Mouse (Mus musculus) limb, embryonic 15.5 days (tissue): ENCODE measurements around the gene Nfkbid. TPM values are rescaled to one million over a fixed set of nuclear protein-coding genes. Genes with fewer than 3 reads are reported as not detected.

Source experiments
- ATAC-seq: fragments of 200-750 bp; cut with Nextera tagmentation; 2 replicates; pipeline ENCODE4 v1.8.0; 2017; ENCODE audit warnings: low read depth, moderate TSS enrichment; ENCODE audit not compliant: insufficient number of reproducible peaks, low FRiP score, low TSS enrichment
- H3K27ac ChIP-seq: fragments of 300-500 bp; sonication (generic); 2 replicates; pipeline ENCODE4 v1.5.1; 2015; ENCODE audit warnings: moderate library complexity, mild to moderate bottlenecking, inconsistent platforms
- H3K27me3 ChIP-seq: fragments of 300-500 bp; sonication (generic); 2 replicates; pipeline ENCODE4 v1.6.1; 2015; ENCODE audit warnings: inconsistent platforms
- H3K36me3 ChIP-seq: fragments of 300-500 bp; sonication (generic); 2 replicates; pipeline ENCODE4 v1.6.1; 2015; ENCODE audit warnings: inconsistent platforms
- H3K4me1 ChIP-seq: fragments of 300-500 bp; sonication (generic); 2 replicates; pipeline ENCODE4 v1.6.1; 2015; ENCODE audit warnings: inconsistent platforms
- H3K4me2 ChIP-seq: fragments of 300-500 bp; sonication (generic); 2 replicates; pipeline ENCODE4 v1.6.1; 2015; ENCODE audit warnings: mild to moderate bottlenecking, inconsistent platforms
- H3K4me3 ChIP-seq: fragments of 300-500 bp; sonication (generic); 2 replicates; pipeline ENCODE4 v1.5.1; 2015; ENCODE audit warnings: mild to moderate bottlenecking, inconsistent platforms
- H3K9ac ChIP-seq: fragments of 300-500 bp; sonication (generic); 2 replicates; pipeline ENCODE4 v1.6.1; 2015; ENCODE audit warnings: inconsistent platforms
- H3K9me3 ChIP-seq: fragments of 300-500 bp; sonication (generic); 2 replicates; pipeline ENCODE4 v1.6.1; 2016; ENCODE audit warnings: inconsistent platforms
- WGBS: fragments of 180-500 bp; shearing (Covaris S2); methylation state at CpG from one replicate; pipeline ENCODE4 v1.1.7; 2015; 5-methylcytosine and 5-hydroxymethylcytosine counted together
- polyA plus RNA-seq: library from polyadenylated mRNA; unstranded; fragments of >200 nt; fragmentation: Nextera tagmentation; extraction: Ambion mirVana; gene quantifications from 2 replicates; pipeline ENCODE4 v1.2.1, GENCODE M21; 2015

Gene Nfkbid
- polyA plus RNA-seq, 1 experiment from 2014 or later, result 2.1 TPM

DNA sequence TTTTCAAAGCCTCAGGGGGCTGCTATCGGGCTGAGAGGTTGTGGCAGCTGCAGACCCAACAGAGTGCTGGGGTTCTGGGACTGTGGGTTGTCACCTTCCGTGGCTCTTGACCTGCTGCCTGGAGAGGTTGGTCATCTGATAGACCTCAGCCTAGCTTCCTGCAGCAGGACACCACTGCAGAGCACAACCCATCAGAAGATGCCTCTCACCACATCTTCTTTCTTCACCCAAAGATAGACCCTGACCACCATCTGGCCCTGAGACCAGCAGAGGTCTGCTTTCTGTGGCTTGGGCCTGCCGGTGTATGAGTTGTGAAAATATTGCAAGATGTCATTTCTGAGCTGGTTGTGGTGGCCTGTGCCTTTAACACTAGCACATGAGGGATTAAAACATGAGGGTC lies 10.5 kb upstream of the Nfkbid start:
- 81% methylated on average over 3 of the region's 3 CpGs for WGBS

GRCm38 (mm10) chr7:30412735-30413147 lies 8.8 kb upstream of the Nfkbid start:
- Histone ChIP-seq H3K9ac (no peak overlapping the region), H3K4me2 (no peak overlapping the region), H3K27ac (no peak overlapping the region), H3K4me3 (no peak overlapping the region), H3K9me3 (no peaks in the 10 kb centered on the region), H3K4me1 (no peaks in the 10 kb centered on the region), H3K36me3 (no peaks in the 10 kb centered on the region), H3K27me3 (no peaks in the 10 kb centered on the region)
- no peak for ATAC-seq
- 47% methylated on average over 4 of the region's 4 CpGs for WGBS

More for the DNA sequence above, 10.5 kb upstream of the Nfkbid start:
- ATAC-seq, result no peak
- Histone ChIP-seq H3K4me1 (no peaks in the 10 kb centered on the region), H3K9me3 (no peaks in the 10 kb centered on the region), H3K4me2 (no peak overlapping the region), H3K36me3 (no peaks in the 10 kb centered on the region), H3K27ac (no peak overlapping the region), H3K9ac (no peak overlapping the region), H3K27me3 (no peaks in the 10 kb centered on the region), H3K4me3 (no peak overlapping the region)

GRCm38 (mm10) chr7:30413596-30413995 lies 7.9 kb upstream of the Nfkbid start, which contains the start of gene Tyrobp:
Gene Tyrobp (plus strand): TSS chr7:30413760.
- Histone ChIP-seq H3K4me3 (no peak within 1 kb of the TSS), H3K9me3 (no peaks in the 10 kb centered on the region), H3K4me2 (no peak within 1 kb of the TSS), H3K27me3 (no peaks in the 10 kb centered on the region), H3K36me3 (no peaks in the 10 kb centered on the region), H3K27ac (0 out of 2 replicates have a peak within 1 kb of the TSS, but pooled peaks have one; percentile 17), H3K4me1 (no peaks in the 10 kb centered on the region), H3K9ac (no peak within 1 kb of the TSS)
- WGBS, result 60% methylated on average over 5 of the region's 5 CpGs
- no peak for ATAC-seq

GRCm38 (mm10) chr7:30417856-30418255 lies 3.7 kb upstream of the Nfkbid start:
- H3K4me2 ChIP-seq, result no peak overlapping the region
- no peak for ATAC-seq
- 0 out of 2 replicates have a peak, but pooled peaks cover 3% of the 10 kb centered on the region for H3K27me3 ChIP-seq
- H3K27ac ChIP-seq, result no peak overlapping the region
- no peaks in the 10 kb centered on the region for H3K9me3 ChIP-seq
- no peak overlapping the region for H3K4me3 ChIP-seq
- no peak overlapping the region for H3K9ac ChIP-seq
- H3K36me3 ChIP-seq, result no peaks in the 10 kb centered on the region
- WGBS, result 78% methylated on average over 9 of the region's 9 CpGs
- peaks cover 17% of the 10 kb centered on the region for H3K4me1 ChIP-seq

DNA sequence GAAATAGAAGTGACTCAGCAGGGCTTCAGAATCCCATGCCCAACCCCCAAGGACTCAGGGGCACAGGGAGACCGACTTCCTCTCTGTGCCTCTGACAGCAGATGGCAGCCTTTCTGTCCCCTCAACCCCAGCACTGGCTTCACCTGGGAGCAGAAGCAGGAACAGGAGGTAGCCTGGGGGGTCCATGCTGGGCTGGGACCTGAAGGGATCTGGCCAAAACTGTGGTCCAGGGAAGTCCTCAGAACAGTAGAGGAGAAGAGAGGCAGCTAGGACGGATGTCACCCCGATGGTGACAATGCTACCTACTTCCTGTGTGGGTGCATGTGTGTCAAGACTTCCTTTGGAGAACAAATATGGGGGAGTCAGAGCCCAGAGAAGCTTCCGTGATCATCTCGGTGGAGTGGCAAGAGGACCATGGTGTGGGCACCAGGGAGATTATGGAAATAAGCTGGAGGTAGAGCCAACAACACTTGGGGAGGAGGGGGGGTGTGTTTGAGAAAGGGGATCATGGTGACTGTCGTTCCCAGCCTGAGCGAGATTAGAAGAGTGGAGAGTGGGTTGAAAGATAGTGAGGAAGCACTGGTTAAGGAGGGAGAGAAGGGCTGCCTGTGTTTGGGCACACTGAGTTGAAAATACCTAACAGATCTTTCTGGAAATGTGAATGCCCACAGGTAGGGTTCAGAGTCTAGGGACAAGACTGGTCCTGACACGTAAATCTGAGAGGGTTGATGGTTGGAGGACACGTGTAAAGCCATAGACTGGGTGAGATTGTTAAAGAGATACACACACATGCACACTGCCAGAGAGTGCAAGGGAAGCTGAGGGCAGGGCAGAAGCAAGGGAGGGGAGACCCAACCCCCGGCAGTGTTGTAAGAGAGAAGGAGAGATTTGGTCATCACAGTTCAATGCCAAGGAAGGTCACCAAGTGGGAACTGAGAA lies 1.7 kb upstream of the Nfkbid start, which contains the start of gene Hcst:
TSS of gene Hcst (minus strand) at position 294 of the 939 bp plus-strand sequence.
- H3K9me3 ChIP-seq, result no peaks in the 10 kb centered on the region
- H3K4me2 ChIP-seq, result no peak within 1 kb of the TSS
- H3K4me1 ChIP-seq, result peaks cover 25% of the 10 kb centered on the region
- no peak within 1 kb of the TSS for H3K9ac ChIP-seq
- peaks cover 3% of the 10 kb centered on the region; the same call in 1 of the 2 replicates for H3K27me3 ChIP-seq
- no peak within 1 kb of the TSS for H3K4me3 ChIP-seq
- H3K27ac ChIP-seq, result no peak within 1 kb of the TSS
- WGBS, result 67% methylated on average over 10 of the region's 10 CpGs
- no peaks in the 10 kb centered on the region for H3K36me3 ChIP-seq
- no peak for ATAC-seq

DNA sequence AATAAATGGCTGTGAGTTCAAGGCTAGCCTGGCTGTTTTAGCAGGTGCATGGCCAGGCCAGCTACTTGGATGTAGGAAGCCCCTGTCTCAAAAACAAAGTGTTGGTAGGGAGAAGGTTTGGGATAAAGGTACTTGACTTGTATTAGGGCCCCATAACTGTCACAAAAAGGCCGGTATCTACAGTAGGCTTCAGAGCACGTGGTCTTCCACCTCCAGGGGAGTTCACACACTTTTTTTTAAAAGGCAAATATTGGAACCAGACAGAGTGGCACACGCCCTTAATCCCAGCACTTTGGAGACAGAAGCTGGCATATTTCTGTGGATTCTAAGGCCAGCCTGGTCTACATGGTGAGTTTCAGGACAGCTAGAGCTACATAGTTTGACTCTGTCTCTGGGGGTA lies 859 bp upstream of the Nfkbid start:
- 0 out of 2 replicates have a peak, but pooled peaks cover 6% of the 10 kb centered on the region for H3K36me3 ChIP-seq
- no peak overlapping the region for H3K4me2 ChIP-seq
- WGBS, result 71% methylated on average over 3 of the region's 3 CpGs
- no peak overlapping the region for H3K4me3 ChIP-seq
- H3K4me1 ChIP-seq, result peaks cover 25% of the 10 kb centered on the region
- H3K9ac ChIP-seq, result no peak overlapping the region
- peaks cover 3% of the 10 kb centered on the region; the same call in 1 of the 2 replicates for H3K27me3 ChIP-seq
- H3K9me3 ChIP-seq, result no peaks in the 10 kb centered on the region
- H3K27ac ChIP-seq, result no peak overlapping the region
- no peak for ATAC-seq

DNA sequence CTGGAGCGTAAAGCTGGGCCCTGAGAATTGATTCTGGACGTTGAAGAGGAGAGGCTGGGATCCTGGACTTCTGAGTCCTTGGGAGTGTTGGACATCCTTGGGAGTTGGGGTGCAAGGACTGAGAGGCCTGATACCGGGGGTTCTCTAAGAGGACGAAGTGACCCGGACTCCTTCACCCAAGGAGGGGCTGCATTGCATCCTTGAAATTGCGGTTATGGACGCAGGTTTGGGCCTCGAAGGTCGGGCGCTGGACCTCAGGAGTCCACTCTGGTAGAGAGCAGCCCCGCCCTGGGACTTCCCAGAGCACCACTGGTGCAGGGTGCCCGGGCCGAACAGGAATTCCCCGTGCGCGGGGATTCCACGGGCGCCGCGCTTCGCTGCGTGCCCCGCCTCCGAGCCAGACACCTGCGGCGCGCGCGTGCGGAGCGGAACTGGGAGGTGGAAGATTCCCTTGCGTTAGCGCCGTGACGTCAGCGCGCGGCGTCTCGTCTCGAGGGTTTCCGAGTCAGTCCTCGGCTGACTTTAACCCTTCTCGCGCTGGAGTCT lies 431 bp downstream of the Nfkbid start:
- no peak overlapping the region for H3K27ac ChIP-seq
- under 1% methylated on average over 45 of the region's 45 CpGs for WGBS

DNA sequence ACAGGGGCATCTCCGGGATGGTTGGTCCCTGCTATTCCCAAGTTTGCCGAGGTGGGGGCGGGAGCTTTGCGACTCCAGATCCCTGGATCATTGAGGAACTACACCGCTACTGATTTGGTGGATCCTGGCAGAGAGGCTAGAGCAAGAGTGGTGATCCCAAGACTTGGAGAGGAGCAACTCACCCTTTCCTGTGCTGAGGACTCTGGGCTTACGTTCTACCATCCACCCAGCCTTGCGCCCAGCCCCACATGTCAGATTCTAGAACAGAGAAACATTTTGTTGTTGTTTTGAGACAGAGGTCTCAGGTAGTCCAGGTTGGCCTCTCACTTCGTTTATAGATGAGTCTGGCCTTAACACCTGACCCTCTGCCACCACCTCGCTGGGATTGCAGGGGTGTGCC lies 1.0 kb downstream of the Nfkbid start:
- 0 out of 2 replicates have a peak, but pooled peaks cover 18% of the 10 kb centered on the region for H3K36me3 ChIP-seq
- H3K4me2 ChIP-seq, result peak overlapping the region; percentile 93
- H3K9ac ChIP-seq, result peak overlapping the region; percentile 36; the same call in 1 of the 2 replicates
- no peaks in the 10 kb centered on the region for H3K9me3 ChIP-seq
- H3K27ac ChIP-seq, result 0 out of 2 replicates have a peak overlapping the region, but pooled peaks have one; percentile 2
- WGBS, result 12% methylated on average over 9 of the region's 9 CpGs
- ATAC-seq, result no peak
- peaks cover 3% of the 10 kb centered on the region; the same call in 1 of the 2 replicates for H3K27me3 ChIP-seq
- peaks cover 25% of the 10 kb centered on the region for H3K4me1 ChIP-seq
- H3K4me3 ChIP-seq, result peak overlapping the region; percentile 58

More for the DNA sequence above, 431 bp downstream of the Nfkbid start:
- H3K9me3 ChIP-seq, result no peaks in the 10 kb centered on the region
- 0 out of 2 replicates have a peak, but pooled peaks cover 16% of the 10 kb centered on the region for H3K36me3 ChIP-seq
- H3K4me3 ChIP-seq, result peak overlapping the region; percentile 58
- peak; percentile 27; the same call in 1 of the 2 replicates for ATAC-seq
- H3K27me3 ChIP-seq, result peaks cover 3% of the 10 kb centered on the region; the same call in 1 of the 2 replicates
- peak overlapping the region; percentile 36 for H3K9ac ChIP-seq
- H3K4me2 ChIP-seq, result peak overlapping the region; percentile 93
- H3K4me1 ChIP-seq, result peaks cover 25% of the 10 kb centered on the region

- H3K4me2 ChIP-seq, result peak overlapping the region; percentile 93
- WGBS, result 39% methylated on average over 23 of the region's 23 CpGs
- no peaks in the 10 kb centered on the region for H3K9me3 ChIP-seq
- H3K27me3 ChIP-seq, result peaks cover 3% of the 10 kb centered on the region; the same call in 1 of the 2 replicates
- 0 out of 2 replicates have a peak, but pooled peaks cover 18% of the 10 kb centered on the region for H3K36me3 ChIP-seq
- peak overlapping the region; percentile 58 for H3K4me3 ChIP-seq
- H3K27ac ChIP-seq, result peak overlapping the region; percentile 2; the same call in 1 of the 2 replicates
- H3K4me1 ChIP-seq, result peaks cover 25% of the 10 kb centered on the region
- 0 out of 2 replicates have a peak overlapping the region, but pooled peaks have one; percentile 37 for H3K9ac ChIP-seq
- ATAC-seq, result no peak
Measured at GRCm38 (mm10) chr7:30423071-30423641, 1.6 kb downstream of the Nfkbid start.

DNA sequence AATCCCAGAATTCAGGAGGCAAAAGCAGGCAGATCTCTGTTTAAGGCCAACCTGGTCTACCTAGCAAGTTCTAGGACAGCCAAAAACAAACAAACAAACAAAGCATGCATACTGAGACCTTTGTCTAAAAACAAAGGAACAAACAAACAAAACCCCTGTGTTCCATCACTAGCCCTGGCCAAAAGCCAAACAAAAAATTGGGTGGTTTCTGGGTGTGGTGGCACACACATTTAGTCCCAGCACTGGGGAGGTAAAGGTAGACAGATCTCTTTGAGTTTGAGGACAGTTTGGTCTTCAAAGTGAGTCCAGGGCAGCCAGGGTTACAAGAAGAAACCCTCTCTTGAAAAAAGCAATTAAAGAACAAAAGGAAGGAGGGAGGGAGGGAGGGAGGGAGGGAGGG lies 7.8 kb downstream of the Nfkbid start:
- no peak overlapping the region for H3K9ac ChIP-seq
- 0 out of 2 replicates have a peak, but pooled peaks cover 18% of the 10 kb centered on the region for H3K36me3 ChIP-seq
- no peak overlapping the region for H3K4me3 ChIP-seq
- no peaks in the 10 kb centered on the region for H3K4me1 ChIP-seq
- no peak overlapping the region for H3K27ac ChIP-seq
- no peak for ATAC-seq
- H3K9me3 ChIP-seq, result no peaks in the 10 kb centered on the region
- H3K27me3 ChIP-seq, result no peaks in the 10 kb centered on the region
- no peak overlapping the region for H3K4me2 ChIP-seq

GRCm38 (mm10) chr7:30430191-30430590 lies 8.7 kb downstream of the Nfkbid start:
- Histone ChIP-seq H3K9me3 (no peaks in the 10 kb centered on the region), H3K4me1 (no peaks in the 10 kb centered on the region), H3K27ac (no peak overlapping the region), H3K4me2 (no peak overlapping the region), H3K4me3 (no peak overlapping the region), H3K9ac (no peak overlapping the region), H3K36me3 (peaks cover 17% of the 10 kb centered on the region; the same call in 1 of the 2 replicates), H3K27me3 (peaks cover under 1% of the 10 kb centered on the region; the same call in 1 of the 2 replicates)
- 31% methylated on average over 2 of the region's 2 CpGs for whole genome bisulfite sequencing
- ATAC-seq, result no peak
